Mouse (Mus musculus): ENCODE measurements around the gene Aqp3. TPM values are rescaled to one million over a fixed set of nuclear protein-coding genes. Genes with fewer than 3 reads are reported as not detected.
A peak's percentile ranks its signal among the peaks of the same experiment; 100 is the strongest.

The Aqp3 gene
- polyA plus RNA-seq, 1 experiment from 2014 or later, result 104 TPM

- H3K27me3 ChIP-seq, result no peaks in the 10 kb centered on the region
- H3K4me1 ChIP-seq, result peaks cover 16% of the 10 kb centered on the region
- no peaks in the 10 kb centered on the region for H3K36me3 ChIP-seq
- H3K4me3 ChIP-seq, result no peak overlapping the region
- 33% methylated on average over 13 of the region's 13 CpGs for WGBS
- H3K27ac ChIP-seq, result peak overlapping the region; percentile 38; the same call in 1 of the 2 replicates
- no peaks in the 10 kb centered on the region for H3K9me3 ChIP-seq
- H3K4me2 ChIP-seq, result 0 out of 2 replicates have a peak overlapping the region, but pooled peaks have one; percentile 10
- ATAC-seq (ENCODE audit: insufficient number of reproducible peaks, low FRiP score, low TSS enrichment, low read depth), result no peak
- H3K9ac ChIP-seq, result no peak overlapping the region
These were observed 42.9 kb downstream of the Aqp3 start for GRCm38 (mm10) chr4:41055111-41055510.

GRCm38 (mm10) chr4:41051781-41052180, 46.2 kb downstream of the Aqp3 start:
- no peak overlapping the region for H3K4me3 ChIP-seq
- no peaks in the 10 kb centered on the region for H3K36me3 ChIP-seq
- no peak overlapping the region for H3K27ac ChIP-seq
- peaks cover 13% of the 10 kb centered on the region for H3K4me1 ChIP-seq
- H3K9ac ChIP-seq, result no peak overlapping the region
- 75% methylated on average over 7 of the region's 7 CpGs for whole genome bisulfite sequencing
- no peaks in the 10 kb centered on the region for H3K9me3 ChIP-seq
- H3K27me3 ChIP-seq, result no peaks in the 10 kb centered on the region
- no peak overlapping the region for H3K4me2 ChIP-seq
- no peak for ATAC-seq (ENCODE audit: insufficient number of reproducible peaks, low FRiP score, low TSS enrichment, low read depth)

- 0 out of 2 replicates have a peak overlapping the region, but pooled peaks have one; percentile 2 for H3K4me3 ChIP-seq
- 34% methylated on average over 16 of the region's 16 CpGs for WGBS
- H3K36me3 ChIP-seq, result no peaks in the 10 kb centered on the region
- no peak overlapping the region for H3K27ac ChIP-seq
- ATAC-seq (ENCODE audit: insufficient number of reproducible peaks, low FRiP score, low TSS enrichment, low read depth), result peak; percentile 40; the same call in 1 of the 2 replicates
- H3K9me3 ChIP-seq, result no peaks in the 10 kb centered on the region
- no peak overlapping the region for H3K9ac ChIP-seq
- no peaks in the 10 kb centered on the region for H3K27me3 ChIP-seq
- H3K4me1 ChIP-seq, result peaks cover 11% of the 10 kb centered on the region
- peak overlapping the region; percentile 39 for H3K4me2 ChIP-seq
These were observed 47.0 kb downstream of the Aqp3 start for GRCm38 (mm10) chr4:41050726-41051675.

GRCm38 (mm10) chr4:41048926-41049325, 49.1 kb downstream of the Aqp3 start:
- 71% methylated on average over 2 of the region's 2 CpGs for WGBS
- no peaks in the 10 kb centered on the region for H3K9me3 ChIP-seq
- no peak overlapping the region; the same call in 1 of the 2 replicates for H3K9ac ChIP-seq
- H3K36me3 ChIP-seq, result no peaks in the 10 kb centered on the region
- no peaks in the 10 kb centered on the region for H3K27me3 ChIP-seq
- ATAC-seq (ENCODE audit: insufficient number of reproducible peaks, low FRiP score, low TSS enrichment, low read depth), result no peak
- no peak overlapping the region for H3K4me2 ChIP-seq
- H3K27ac ChIP-seq, result no peak overlapping the region
- peaks cover 4% of the 10 kb centered on the region for H3K4me1 ChIP-seq
- no peak overlapping the region for H3K4me3 ChIP-seq

GRCm38 (mm10) chr4:41047524-41048271, 50.3 kb downstream of the Aqp3 start, which contains the start of gene Aqp7:
Gene Aqp7, minus strand, starts transcription at chr4:41048139.
- Histone ChIP-seq H3K36me3 (no peaks in the 10 kb centered on the region), H3K4me1 (peaks cover 4% of the 10 kb centered on the region), H3K9ac (no peak within 1 kb of the TSS; the same call in 1 of the 2 replicates), H3K9me3 (no peaks in the 10 kb centered on the region), H3K4me2 (no peak within 1 kb of the TSS), H3K4me3 (no peak within 1 kb of the TSS), H3K27ac (no peak within 1 kb of the TSS), H3K27me3 (no peaks in the 10 kb centered on the region)
- WGBS, result 30% methylated on average over 9 of the region's 9 CpGs
- ATAC-seq (ENCODE audit: insufficient number of reproducible peaks, low FRiP score, low TSS enrichment, low read depth), result no peak

- no peaks in the 10 kb centered on the region for H3K36me3 ChIP-seq
These were observed 51.7 kb downstream of the Aqp3 start for GRCm38 (mm10) chr4:41046254-41046795.

GRCm38 (mm10) chr4:41045288-41045687, 52.7 kb downstream of the Aqp3 start:
- ATAC-seq (ENCODE audit: insufficient number of reproducible peaks, low FRiP score, low TSS enrichment, low read depth), result no peak
- Histone ChIP-seq H3K4me2 (no peak overlapping the region), H3K4me3 (no peak overlapping the region), H3K27me3 (no peaks in the 10 kb centered on the region), H3K9ac (no peak overlapping the region), H3K9me3 (no peaks in the 10 kb centered on the region), H3K36me3 (no peaks in the 10 kb centered on the region), H3K4me1 (no peaks in the 10 kb centered on the region), H3K27ac (no peak overlapping the region)
- 87% methylated on average over 3 of the region's 3 CpGs for WGBS

More at GRCm38 (mm10) chr4:41046254-41046795, 51.7 kb downstream of the Aqp3 start:
- Histone ChIP-seq H3K4me2 (no peak overlapping the region), H3K9me3 (no peaks in the 10 kb centered on the region), H3K27me3 (no peaks in the 10 kb centered on the region), H3K27ac (no peak overlapping the region), H3K4me1 (peaks cover 4% of the 10 kb centered on the region), H3K4me3 (no peak overlapping the region), H3K9ac (no peak overlapping the region)
- no peak for ATAC-seq (ENCODE audit: insufficient number of reproducible peaks, low FRiP score, low TSS enrichment, low read depth)
- 79% methylated on average over 13 of the region's 13 CpGs for WGBS

- Histone ChIP-seq H3K4me2 (no peak overlapping the region), H3K4me3 (no peak overlapping the region), H3K27ac (no peak overlapping the region), H3K4me1 (no peaks in the 10 kb centered on the region), H3K9me3 (no peaks in the 10 kb centered on the region), H3K9ac (no peak overlapping the region), H3K27me3 (no peaks in the 10 kb centered on the region), H3K36me3 (no peaks in the 10 kb centered on the region)
- no peak for ATAC-seq (ENCODE audit: insufficient number of reproducible peaks, low FRiP score, low TSS enrichment, low read depth)
- WGBS, result 77% methylated on average over 5 of the region's 5 CpGs
These were observed 54.0 kb downstream of the Aqp3 start for GRCm38 (mm10) chr4:41043961-41044360.

- WGBS, result 62% methylated on average over 12 of the region's 12 CpGs
- H3K27ac ChIP-seq, result no peak overlapping the region
- ATAC-seq (ENCODE audit: insufficient number of reproducible peaks, low FRiP score, low TSS enrichment, low read depth), result no peak
These were observed 55.1 kb downstream of the Aqp3 start for GRCm38 (mm10) chr4:41042880-41043279.

More at GRCm38 (mm10) chr4:41042880-41043279, 55.1 kb downstream of the Aqp3 start:
- Histone ChIP-seq H3K9ac (no peak overlapping the region), H3K27me3 (no peaks in the 10 kb centered on the region), H3K9me3 (no peaks in the 10 kb centered on the region), H3K4me2 (no peak overlapping the region), H3K4me1 (no peaks in the 10 kb centered on the region), H3K4me3 (no peak overlapping the region), H3K36me3 (no peaks in the 10 kb centered on the region)

All from limb, embryonic 15.5 days (tissue).